Mouse (Mus musculus) neural tube, embryonic 14.5 days (tissue): ENCODE measurements around the gene 9030612E09Rik. TPM values are rescaled to one million over a fixed set of nuclear protein-coding genes. Genes with fewer than 3 reads are reported as not detected.

Experiments used
- ATAC-seq: fragments of 200-750 bp; cut with Nextera tagmentation; 2 replicates; pipeline ENCODE4 v1.8.0; 2017; ENCODE audit warnings: low read depth, mild to moderate bottlenecking, moderate TSS enrichment, moderate library complexity
- H3K27ac ChIP-seq: fragments of 300-500 bp; sonication (generic); 2 replicates; pipeline ENCODE4 v1.5.1; 2014; ENCODE audit warnings: low read depth, mild to moderate bottlenecking, control low read depth, low read length, moderate library complexity, mixed read lengths
- H3K27me3 ChIP-seq: fragments of 300-500 bp; sonication (generic); 2 replicates; pipeline ENCODE4 v1.6.1; 2014; ENCODE audit warnings: low read length; ENCODE audit not compliant: control insufficient read depth, insufficient read depth
- H3K36me3 ChIP-seq: fragments of 300-500 bp; sonication (generic); 2 replicates; pipeline ENCODE4 v1.6.1; 2014; ENCODE audit warnings: low read length, mixed read lengths; ENCODE audit not compliant: control insufficient read depth, insufficient read depth
- H3K4me1 ChIP-seq: fragments of 300-500 bp; sonication (generic); 2 replicates; pipeline ENCODE4 v1.6.1; 2014; ENCODE audit warnings: low read length; ENCODE audit not compliant: control insufficient read depth, insufficient read depth
- H3K4me2 ChIP-seq: fragments of 300-500 bp; sonication (generic); 2 replicates; pipeline ENCODE4 v1.6.1; 2014; ENCODE audit warnings: mild to moderate bottlenecking, low read depth, low read length, control low read depth
- H3K4me3 ChIP-seq: fragments of 300-500 bp; sonication (generic); 2 replicates; pipeline ENCODE4 v1.5.1; 2014; ENCODE audit warnings: low read depth, low read length, control low read depth, mixed read lengths
- H3K9ac ChIP-seq: fragments of 300-500 bp; sonication (generic); replicated peaks from 2 replicates; pipeline ENCODE4 v1.6.1; 2014; ENCODE audit warnings: low read depth, mild to moderate bottlenecking, control low read depth, low read length, mixed read lengths
- H3K9me3 ChIP-seq: fragments of 300-500 bp; sonication (generic); 2 replicates; pipeline ENCODE4 v1.6.1; 2016; ENCODE audit warnings: low read length; ENCODE audit not compliant: control insufficient read depth
- WGBS: fragments of 180-500 bp; shearing (Covaris S2); extraction: QIAGEN DNeasy Blood & Tissue Kit; methylation state at CpG from one replicate; pipeline ENCODE4 v1.1.7; 2014; 5-methylcytosine and 5-hydroxymethylcytosine counted together
- polyA plus RNA-seq: library from polyadenylated mRNA; unstranded; fragments of >200 nt; fragmentation: Nextera tagmentation; extraction: Ambion mirVana; gene quantifications from 2 replicates; pipeline ENCODE4 v1.2.1, GENCODE M21; 2014

Gene 9030612E09Rik
- 1.7 and 2.4 TPM in 2 replicates for polyA plus RNA-seq

DNA sequence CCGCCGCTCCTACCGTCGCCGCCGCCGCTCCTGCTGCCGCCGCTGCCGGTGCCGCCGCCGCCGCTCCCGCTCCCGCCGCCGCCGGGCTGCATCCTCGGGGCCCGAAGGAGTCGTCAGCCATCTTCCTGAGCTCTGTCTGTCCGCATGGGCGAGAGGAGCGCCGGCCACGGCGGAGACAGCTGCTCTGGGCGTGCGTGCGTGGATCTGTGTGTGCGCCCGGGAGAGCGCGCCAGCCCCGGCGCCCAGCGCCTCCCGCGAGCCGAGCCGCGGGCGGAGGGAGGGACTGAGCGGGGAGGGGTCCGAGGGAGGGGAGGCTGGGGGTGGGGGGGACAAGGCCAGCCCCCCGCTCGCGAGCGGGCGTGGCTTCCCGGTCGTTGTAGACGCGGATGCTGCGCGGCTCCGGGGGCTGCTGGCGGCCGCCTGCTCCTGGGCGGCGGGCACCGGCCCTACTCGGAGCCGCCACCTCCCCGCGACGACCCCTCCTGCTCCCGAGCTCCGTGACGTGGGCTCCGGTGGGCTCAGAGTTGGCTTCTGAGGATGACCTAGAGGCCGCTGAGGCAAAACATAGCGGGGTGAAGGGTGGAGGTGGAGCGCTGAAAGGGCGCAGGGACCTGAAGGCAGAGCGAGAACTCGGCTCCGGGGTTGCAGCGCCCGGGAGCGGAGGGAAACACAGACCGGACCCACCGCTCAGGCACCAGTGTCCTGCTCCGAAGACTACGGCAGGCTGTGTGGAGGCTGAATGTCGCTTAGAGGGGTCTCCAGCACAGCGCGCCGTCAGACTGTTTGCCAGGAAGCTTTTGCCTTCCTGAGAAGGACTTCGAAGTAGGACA, at the start of gene 9030612E09Rik, which contains the start of gene Sobp:
Gene 9030612E09Rik, plus strand, starts transcription at position 379 of the 830 bp plus-strand sequence.
Gene Sobp, minus strand, starts transcription at position 205 of the 830 bp plus-strand sequence.
- Histone ChIP-seq H3K27me3 (no peaks in the 10 kb centered on the region), H3K4me1 (peaks cover 22% of the 10 kb centered on the region), H3K4me2 (peak within 1 kb of the TSS; percentile 96), H3K9me3 (no peaks in the 10 kb centered on the region), H3K27ac (peak within 1 kb of the TSS; percentile 96), H3K4me3 (peak within 1 kb of the TSS; percentile 84), H3K36me3 (no peaks in the 10 kb centered on the region), H3K9ac (peak within 1 kb of the TSS; percentile 83)
- peak; percentile 90 for ATAC-seq
- WGBS: under 1% methylated on average over 60 of the region's 91 CpGs

DNA sequence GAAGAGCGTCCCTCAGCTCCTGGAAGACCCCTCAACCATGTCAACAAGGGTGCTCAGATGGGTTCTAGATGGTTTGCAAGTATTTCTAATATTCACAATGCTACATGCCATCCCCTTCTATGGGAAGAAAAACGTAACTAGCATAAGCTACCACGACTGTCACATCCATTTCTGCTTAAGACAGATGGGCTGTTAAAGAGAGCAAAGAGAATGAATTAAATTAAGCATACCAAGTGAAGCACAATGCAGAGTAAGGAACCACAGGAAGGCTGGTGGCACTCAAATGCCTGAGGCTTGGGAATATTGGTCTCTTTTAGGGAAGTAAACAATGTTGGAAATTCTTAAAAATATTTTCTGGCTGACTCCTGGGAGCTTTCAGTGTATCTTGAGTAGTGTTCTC, 45.8 kb upstream of the 9030612E09Rik start:
- H3K27me3 ChIP-seq: no peaks in the 10 kb centered on the region
- H3K4me1 ChIP-seq: peaks cover 5% of the 10 kb centered on the region
- 0 out of 2 replicates have a peak, but pooled peaks cover 3% of the 10 kb centered on the region for H3K36me3 ChIP-seq
- H3K9me3 ChIP-seq: no peaks in the 10 kb centered on the region
- H3K4me2 ChIP-seq: no peak overlapping the region
- ATAC-seq: no peak
- no peak overlapping the region for H3K9ac ChIP-seq
- WGBS: 37% methylated on average over 3 of the region's 3 CpGs
- H3K27ac ChIP-seq: no peak overlapping the region
- H3K4me3 ChIP-seq: no peak overlapping the region

DNA sequence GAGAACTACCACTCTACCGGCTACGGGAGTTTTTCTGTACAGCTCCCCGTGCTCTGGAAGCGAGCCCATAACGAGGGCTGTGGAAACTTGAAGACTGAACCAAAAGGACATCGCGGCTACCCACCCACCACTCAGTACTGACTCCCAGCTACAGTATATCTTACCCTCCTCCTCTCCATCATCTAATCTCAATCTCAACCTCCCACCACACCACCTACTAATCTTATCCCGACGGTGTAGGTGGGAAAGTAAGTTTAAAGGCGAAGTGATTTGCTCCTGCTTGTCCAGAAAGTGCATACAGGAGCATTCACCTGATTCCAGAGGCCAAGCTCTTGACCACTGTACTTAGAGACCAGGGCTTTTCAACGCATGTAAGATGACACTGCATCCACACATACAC, 40.5 kb upstream of the 9030612E09Rik start:
- no peak overlapping the region for H3K27ac ChIP-seq
- H3K9me3 ChIP-seq: no peaks in the 10 kb centered on the region
- no peaks in the 10 kb centered on the region for H3K36me3 ChIP-seq
- no peak overlapping the region for H3K9ac ChIP-seq
- ATAC-seq: no peak
- WGBS: 93% methylated on average over 11 of the region's 11 CpGs
- H3K4me3 ChIP-seq: no peak overlapping the region
- no peaks in the 10 kb centered on the region for H3K4me1 ChIP-seq
- no peak overlapping the region for H3K4me2 ChIP-seq
- H3K27me3 ChIP-seq: no peaks in the 10 kb centered on the region

DNA sequence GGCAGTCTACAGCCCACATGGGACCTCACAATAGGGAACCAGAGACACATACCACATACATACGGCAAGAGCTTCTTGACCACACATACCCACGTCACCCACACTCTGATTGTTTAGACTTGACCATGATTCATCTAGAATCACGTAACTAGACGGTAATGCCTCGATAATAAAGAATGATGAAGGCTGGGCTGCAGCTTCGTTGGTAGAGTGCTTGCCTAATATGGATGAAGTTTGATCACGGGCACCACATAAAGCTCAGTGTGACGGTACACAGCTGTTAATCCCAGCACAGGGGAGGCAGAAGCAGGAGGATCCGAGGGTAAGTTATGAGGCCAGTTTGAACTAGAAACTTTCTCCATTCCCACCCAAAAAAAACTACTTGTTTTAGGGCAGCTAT, 31.3 kb upstream of the 9030612E09Rik start:
- no peaks in the 10 kb centered on the region for H3K36me3 ChIP-seq
- H3K27ac ChIP-seq: no peak overlapping the region

DNA sequence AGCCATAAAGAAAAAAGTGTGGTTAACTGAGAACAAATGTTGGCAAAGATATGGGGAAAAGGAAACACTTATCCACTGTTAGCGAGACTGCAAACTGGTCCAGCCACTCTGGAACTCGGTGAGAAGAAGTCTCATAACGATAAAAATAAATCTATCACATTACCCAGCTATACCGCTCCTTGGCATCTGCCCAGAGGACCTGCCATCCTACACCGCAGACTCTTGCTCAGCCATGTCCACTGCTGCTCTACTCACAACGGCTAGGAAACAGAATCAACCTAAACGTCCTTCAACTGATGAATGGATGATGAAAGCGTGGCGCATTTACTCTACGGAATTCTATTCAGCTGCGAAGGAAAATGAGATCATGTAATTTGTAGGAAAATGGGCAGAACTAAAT, 26.0 kb upstream of the 9030612E09Rik start:
- H3K4me1 ChIP-seq: no peaks in the 10 kb centered on the region
- H3K9ac ChIP-seq: no peak overlapping the region
- H3K4me2 ChIP-seq: no peak overlapping the region
- 76% methylated on average over 11 of the region's 11 CpGs for WGBS
- H3K27ac ChIP-seq: no peak overlapping the region
- H3K27me3 ChIP-seq: no peaks in the 10 kb centered on the region
- H3K36me3 ChIP-seq: no peaks in the 10 kb centered on the region
- no peak overlapping the region for H3K4me3 ChIP-seq
- no peaks in the 10 kb centered on the region for H3K9me3 ChIP-seq
- ATAC-seq: no peak

More for the DNA sequence above, 31.3 kb upstream of the 9030612E09Rik start:
- no peak for ATAC-seq
- H3K4me3 ChIP-seq: no peak overlapping the region
- no peaks in the 10 kb centered on the region for H3K4me1 ChIP-seq
- H3K9me3 ChIP-seq: no peaks in the 10 kb centered on the region
- no peaks in the 10 kb centered on the region for H3K27me3 ChIP-seq
- H3K4me2 ChIP-seq: no peak overlapping the region
- WGBS: 85% methylated on average over 9 of the region's 9 CpGs
- no peak overlapping the region for H3K9ac ChIP-seq

DNA sequence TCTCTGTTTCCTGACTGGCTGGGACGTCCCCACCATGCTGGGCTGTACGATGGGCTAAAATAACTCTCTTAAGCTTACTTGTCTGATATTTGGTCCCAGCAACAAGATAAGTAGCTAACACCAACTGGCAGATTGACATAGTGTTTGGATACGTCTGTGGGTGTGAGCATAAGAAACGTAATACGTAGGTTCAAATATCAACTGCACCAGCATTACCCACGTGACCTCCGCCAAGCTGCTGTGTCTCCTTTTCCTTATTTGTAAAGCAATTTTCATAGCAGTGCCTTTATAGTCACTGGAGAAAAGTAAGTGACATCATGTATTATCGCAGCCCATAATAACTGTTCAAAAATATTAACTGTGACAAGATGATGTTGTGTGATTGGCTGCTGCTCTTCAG, 21.9 kb upstream of the 9030612E09Rik start:
- H3K9ac ChIP-seq: no peak overlapping the region
- H3K36me3 ChIP-seq: no peaks in the 10 kb centered on the region
- no peaks in the 10 kb centered on the region for H3K9me3 ChIP-seq
- 91% methylated on average over 8 of the region's 8 CpGs for WGBS
- H3K4me2 ChIP-seq: no peak overlapping the region
- H3K4me3 ChIP-seq: no peak overlapping the region
- H3K4me1 ChIP-seq: peaks cover 16% of the 10 kb centered on the region; the same call in 1 of the 2 replicates
- ATAC-seq: no peak
- H3K27ac ChIP-seq: no peak overlapping the region
- no peaks in the 10 kb centered on the region for H3K27me3 ChIP-seq

DNA sequence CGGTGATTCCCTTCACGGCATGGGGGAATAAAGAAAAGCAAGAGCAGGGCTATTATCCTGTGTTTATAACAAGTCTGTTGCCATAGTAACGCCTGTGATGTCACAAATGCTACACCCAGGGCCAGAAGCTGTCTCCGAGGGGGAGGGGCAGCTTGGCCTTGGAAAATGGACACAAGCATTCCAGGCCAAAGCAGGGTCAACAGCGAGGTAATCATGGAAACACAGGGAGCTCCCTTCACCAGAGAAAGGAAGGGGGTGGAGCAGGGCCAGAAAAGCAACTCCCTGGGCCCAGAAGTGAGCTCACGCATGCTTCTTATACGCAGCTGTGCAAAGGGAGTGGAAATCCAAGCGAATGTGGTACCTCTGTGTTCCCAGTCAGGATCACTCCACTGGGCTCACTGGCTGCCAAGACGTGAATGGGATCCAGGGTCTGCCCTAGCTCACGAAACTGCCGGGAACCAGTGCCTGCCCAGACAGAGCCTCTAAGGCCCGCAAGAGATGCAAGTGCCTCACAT, 19.4 kb upstream of the 9030612E09Rik start:
- Histone ChIP-seq H3K4me1 (peaks cover 16% of the 10 kb centered on the region; the same call in 1 of the 2 replicates), H3K36me3 (no peaks in the 10 kb centered on the region), H3K4me2 (0 out of 2 replicates have a peak overlapping the region, but pooled peaks have one; percentile 17), H3K9ac (no peak overlapping the region), H3K4me3 (no peak overlapping the region), H3K27ac (peak overlapping the region; percentile 41), H3K27me3 (no peaks in the 10 kb centered on the region), H3K9me3 (no peaks in the 10 kb centered on the region)
- 3% methylated on average over 12 of the region's 12 CpGs for whole genome bisulfite sequencing
- peak; percentile 86 for ATAC-seq

DNA sequence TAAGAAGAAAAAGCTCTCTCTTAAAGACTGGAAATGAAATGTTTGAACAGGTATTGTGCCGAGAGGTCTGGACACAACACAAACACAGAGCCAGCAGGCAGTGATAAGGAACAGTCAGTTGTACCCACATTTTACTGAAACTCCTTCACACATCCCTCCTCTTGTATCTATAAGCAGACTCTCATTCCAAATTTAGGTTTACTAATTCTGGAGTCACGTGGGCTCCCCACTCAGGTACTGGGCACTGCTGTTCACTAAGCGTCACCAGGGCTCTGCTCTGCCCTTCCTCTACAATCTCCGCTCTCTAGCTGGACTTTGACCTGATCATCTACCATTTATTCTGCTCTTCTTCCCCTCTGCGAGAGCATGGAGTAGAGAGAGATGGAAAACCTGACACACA, 15.6 kb upstream of the 9030612E09Rik start:
- no peaks in the 10 kb centered on the region for H3K27me3 ChIP-seq
- H3K4me1 ChIP-seq: peaks cover 21% of the 10 kb centered on the region; the same call in 1 of the 2 replicates
- H3K4me2 ChIP-seq: no peak overlapping the region
- no peaks in the 10 kb centered on the region for H3K36me3 ChIP-seq
- H3K9ac ChIP-seq: no peak overlapping the region
- no peak overlapping the region for H3K27ac ChIP-seq
- ATAC-seq: no peak
- 85% methylated on average over 5 of the region's 5 CpGs for whole genome bisulfite sequencing
- no peak overlapping the region for H3K4me3 ChIP-seq
- H3K9me3 ChIP-seq: no peaks in the 10 kb centered on the region

DNA sequence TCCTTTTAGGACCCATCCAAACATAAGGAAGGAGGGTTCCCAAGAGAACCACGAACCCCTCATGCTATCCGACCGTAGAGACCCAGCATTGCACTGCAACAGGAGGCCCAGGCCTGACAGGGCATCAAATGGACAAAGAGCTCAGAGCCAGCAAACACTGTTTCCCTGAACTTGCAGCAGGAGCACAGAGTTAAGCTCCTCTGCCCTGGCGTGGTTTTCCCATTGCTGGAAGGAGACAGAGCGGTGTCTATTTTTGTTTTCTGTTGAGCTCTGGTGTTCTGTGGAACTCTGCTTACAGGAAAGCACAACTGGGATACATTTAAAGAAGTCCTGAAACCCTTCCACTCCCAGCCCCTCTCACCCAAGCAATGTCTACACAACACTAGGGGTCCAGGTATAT, 15.2 kb upstream of the 9030612E09Rik start:
- ATAC-seq: no peak
- Histone ChIP-seq H3K27ac (no peak overlapping the region), H3K9me3 (no peaks in the 10 kb centered on the region), H3K4me3 (no peak overlapping the region), H3K27me3 (no peaks in the 10 kb centered on the region), H3K9ac (no peak overlapping the region), H3K36me3 (no peaks in the 10 kb centered on the region), H3K4me1 (peaks cover 17% of the 10 kb centered on the region; the same call in 1 of the 2 replicates), H3K4me2 (no peak overlapping the region)
- WGBS: 75% methylated on average over 5 of the region's 5 CpGs
